Mouse (Mus musculus): ENCODE measurements around the gene Slco2a1. TPM values are rescaled to one million over a fixed set of nuclear protein-coding genes. Genes with fewer than 3 reads are reported as not detected.

Gene Slco2a1
- polyA plus RNA-seq, 1 experiment from 2014 or later, result 13.5 TPM

- Histone ChIP-seq H3K4me2 (ENCODE audit: low read depth, low read length) (no peak overlapping the region), H3K9me3 (replicated peaks; ENCODE audit: control insufficient read depth, low read length) (no peaks in the 10 kb centered on the region), H3K4me3 (ENCODE audit: low read depth, low read length) (no peak overlapping the region), H3K4me1 (ENCODE audit: control insufficient read depth, low read depth, low read length) (no peaks in the 10 kb centered on the region), H3K27me3 (ENCODE audit: control insufficient read depth, insufficient read depth, low read depth, low read length) (no peaks in the 10 kb centered on the region), H3K27ac (ENCODE audit: low read length) (no peak overlapping the region), H3K36me3 (ENCODE audit: control insufficient read depth, insufficient read depth) (no peaks in the 10 kb centered on the region), H3K9ac (ENCODE audit: low read depth, low read length) (no peak overlapping the region)
- 70% methylated on average over 12 of the region's 12 CpGs for WGBS (ENCODE audit: insufficient replicate concordance)
- no peak for ATAC-seq (ENCODE audit: low read depth)
Observed at GRCm38 (mm10) chr9:103014686-103015085, 26.2 kb downstream of the Slco2a1 start.

GRCm38 (mm10) chr9:103024116-103024515, 35.6 kb downstream of the Slco2a1 start:
- Histone ChIP-seq H3K9me3 (replicated peaks; ENCODE audit: control insufficient read depth, low read length) (no peaks in the 10 kb centered on the region), H3K36me3 (ENCODE audit: control insufficient read depth, insufficient read depth) (no peaks in the 10 kb centered on the region), H3K4me2 (ENCODE audit: low read depth, low read length) (no peak overlapping the region), H3K4me1 (ENCODE audit: control insufficient read depth, low read depth, low read length) (no peaks in the 10 kb centered on the region), H3K9ac (ENCODE audit: low read depth, low read length) (no peak overlapping the region), H3K27me3 (ENCODE audit: control insufficient read depth, insufficient read depth, low read depth, low read length) (no peaks in the 10 kb centered on the region), H3K27ac (ENCODE audit: low read length) (no peak overlapping the region), H3K4me3 (ENCODE audit: low read depth, low read length) (no peak overlapping the region)
- ATAC-seq (ENCODE audit: low read depth), result no peak
- WGBS (ENCODE audit: insufficient replicate concordance), result 49% methylated on average over 4 of the region's 4 CpGs

GRCm38 (mm10) chr9:103027150-103027889, 38.8 kb downstream of the Slco2a1 start:
- no peak overlapping the region for H3K4me3 ChIP-seq (ENCODE audit: low read depth, low read length)
- no peak overlapping the region for H3K9ac ChIP-seq (ENCODE audit: low read depth, low read length)
- no peaks in the 10 kb centered on the region for H3K36me3 ChIP-seq (ENCODE audit: control insufficient read depth, insufficient read depth)
- no peak overlapping the region for H3K27ac ChIP-seq (ENCODE audit: low read length)
- no peak for ATAC-seq (ENCODE audit: low read depth)
- no peaks in the 10 kb centered on the region for H3K27me3 ChIP-seq (ENCODE audit: control insufficient read depth, insufficient read depth, low read depth, low read length)
- H3K9me3 ChIP-seq (replicated peaks; ENCODE audit: control insufficient read depth, low read length), result no peaks in the 10 kb centered on the region
- no peak overlapping the region for H3K4me2 ChIP-seq (ENCODE audit: low read depth, low read length)
- WGBS (ENCODE audit: insufficient replicate concordance), result 53% methylated on average over 11 of the region's 11 CpGs
- H3K4me1 ChIP-seq (ENCODE audit: control insufficient read depth, low read depth, low read length), result no peaks in the 10 kb centered on the region

GRCm38 (mm10) chr9:103029012-103029411, 40.5 kb downstream of the Slco2a1 start:
- no peaks in the 10 kb centered on the region for H3K4me1 ChIP-seq (ENCODE audit: control insufficient read depth, low read depth, low read length)
- no peak overlapping the region for H3K9ac ChIP-seq (ENCODE audit: low read depth, low read length)
- H3K27ac ChIP-seq (ENCODE audit: low read length), result no peak overlapping the region
- WGBS (ENCODE audit: insufficient replicate concordance), result 58% methylated on average over 8 of the region's 8 CpGs
- no peaks in the 10 kb centered on the region for H3K9me3 ChIP-seq (replicated peaks; ENCODE audit: control insufficient read depth, low read length)
- no peak overlapping the region for H3K4me2 ChIP-seq (ENCODE audit: low read depth, low read length)
- no peaks in the 10 kb centered on the region for H3K36me3 ChIP-seq (ENCODE audit: control insufficient read depth, insufficient read depth)
- H3K4me3 ChIP-seq (ENCODE audit: low read depth, low read length), result no peak overlapping the region
- ATAC-seq (ENCODE audit: low read depth), result no peak
- no peaks in the 10 kb centered on the region for H3K27me3 ChIP-seq (ENCODE audit: control insufficient read depth, insufficient read depth, low read depth, low read length)

GRCm38 (mm10) chr9:103030041-103030440, 41.5 kb downstream of the Slco2a1 start:
- Histone ChIP-seq H3K4me3 (ENCODE audit: low read depth, low read length) (no peak overlapping the region), H3K27ac (ENCODE audit: low read length) (no peak overlapping the region), H3K9me3 (replicated peaks; ENCODE audit: control insufficient read depth, low read length) (no peaks in the 10 kb centered on the region), H3K4me1 (ENCODE audit: control insufficient read depth, low read depth, low read length) (no peaks in the 10 kb centered on the region), H3K36me3 (ENCODE audit: control insufficient read depth, insufficient read depth) (no peaks in the 10 kb centered on the region), H3K4me2 (ENCODE audit: low read depth, low read length) (no peak overlapping the region), H3K9ac (ENCODE audit: low read depth, low read length) (no peak overlapping the region), H3K27me3 (ENCODE audit: control insufficient read depth, insufficient read depth, low read depth, low read length) (no peaks in the 10 kb centered on the region)
- 36% methylated on average over 2 of the region's 2 CpGs for WGBS (ENCODE audit: insufficient replicate concordance)
- no peak for ATAC-seq (ENCODE audit: low read depth)

- H3K36me3 ChIP-seq (ENCODE audit: control insufficient read depth, insufficient read depth), result no peaks in the 10 kb centered on the region
- H3K27ac ChIP-seq (ENCODE audit: low read length), result no peak overlapping the region
- H3K9ac ChIP-seq (ENCODE audit: low read depth, low read length), result no peak overlapping the region
- WGBS (ENCODE audit: insufficient replicate concordance), result 65% methylated on average over 5 of the region's 5 CpGs
- no peaks in the 10 kb centered on the region for H3K4me1 ChIP-seq (ENCODE audit: control insufficient read depth, low read depth, low read length)
- ATAC-seq (ENCODE audit: low read depth), result no peak
- no peak overlapping the region for H3K4me3 ChIP-seq (ENCODE audit: low read depth, low read length)
- no peak overlapping the region for H3K4me2 ChIP-seq (ENCODE audit: low read depth, low read length)
- H3K9me3 ChIP-seq (replicated peaks; ENCODE audit: control insufficient read depth, low read length), result no peaks in the 10 kb centered on the region
- no peaks in the 10 kb centered on the region for H3K27me3 ChIP-seq (ENCODE audit: control insufficient read depth, insufficient read depth, low read depth, low read length)
Observed at GRCm38 (mm10) chr9:103031211-103031610, 42.7 kb downstream of the Slco2a1 start.

DNA sequence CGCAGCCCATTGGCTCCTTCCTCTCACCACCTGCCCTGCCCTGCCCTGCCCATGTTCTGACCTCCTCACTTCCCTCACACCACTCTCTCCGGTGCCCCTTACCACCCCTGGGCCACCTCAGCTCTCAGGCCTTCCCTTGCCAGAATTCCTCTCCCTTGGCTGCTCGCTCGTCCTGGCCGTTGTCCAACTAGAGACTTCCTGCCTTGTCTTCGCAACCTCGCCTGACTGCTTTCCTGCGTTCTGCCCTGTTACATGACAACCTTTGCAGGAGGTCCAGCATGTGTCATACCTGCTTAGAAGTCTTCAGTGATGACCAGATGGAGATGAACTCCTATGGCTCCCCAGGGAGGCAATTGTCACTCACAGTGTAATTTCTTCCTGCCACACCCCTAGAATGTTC, 43.7 kb downstream of the Slco2a1 start:
- Histone ChIP-seq H3K4me3 (ENCODE audit: low read depth, low read length) (no peak overlapping the region), H3K36me3 (ENCODE audit: control insufficient read depth, insufficient read depth) (no peaks in the 10 kb centered on the region), H3K27ac (ENCODE audit: low read length) (no peak overlapping the region), H3K4me2 (ENCODE audit: low read depth, low read length) (no peak overlapping the region), H3K9me3 (replicated peaks; ENCODE audit: control insufficient read depth, low read length) (no peaks in the 10 kb centered on the region), H3K4me1 (ENCODE audit: control insufficient read depth, low read depth, low read length) (no peaks in the 10 kb centered on the region), H3K9ac (ENCODE audit: low read depth, low read length) (no peak overlapping the region), H3K27me3 (ENCODE audit: control insufficient read depth, insufficient read depth, low read depth, low read length) (no peaks in the 10 kb centered on the region)
- 61% methylated on average over 8 of the region's 8 CpGs for WGBS (ENCODE audit: insufficient replicate concordance)
- no peak for ATAC-seq (ENCODE audit: low read depth)

DNA sequence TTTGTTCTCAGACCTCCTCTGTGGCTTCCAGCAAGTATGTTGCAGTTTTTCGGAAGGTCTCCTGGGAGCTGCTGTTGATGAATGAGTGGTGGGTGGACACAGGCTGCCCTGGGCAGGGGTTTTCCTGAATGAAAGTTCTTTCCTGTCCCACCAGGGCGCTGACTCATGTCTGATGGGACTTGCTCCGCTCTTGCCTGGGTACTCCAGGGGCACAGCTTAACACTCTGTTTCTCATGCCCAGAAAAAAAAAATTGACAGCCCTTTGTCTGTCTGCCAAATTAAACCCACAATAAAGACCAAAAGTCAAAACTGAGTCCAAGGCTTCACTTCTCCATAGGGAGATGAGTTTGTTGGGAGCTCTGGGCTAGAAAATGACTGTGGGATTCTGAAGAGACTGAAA, 44.9 kb downstream of the Slco2a1 start:
- no peaks in the 10 kb centered on the region for H3K36me3 ChIP-seq (ENCODE audit: control insufficient read depth, insufficient read depth)
- no peak for ATAC-seq (ENCODE audit: low read depth)
- H3K4me1 ChIP-seq (ENCODE audit: control insufficient read depth, low read depth, low read length), result no peaks in the 10 kb centered on the region
- H3K9ac ChIP-seq (ENCODE audit: low read depth, low read length), result no peak overlapping the region
- no peaks in the 10 kb centered on the region for H3K9me3 ChIP-seq (replicated peaks; ENCODE audit: control insufficient read depth, low read length)
- WGBS (ENCODE audit: insufficient replicate concordance), result 41% methylated on average over 3 of the region's 3 CpGs
- H3K4me3 ChIP-seq (ENCODE audit: low read depth, low read length), result no peak overlapping the region
- H3K27ac ChIP-seq (ENCODE audit: low read length), result no peak overlapping the region
- no peak overlapping the region for H3K4me2 ChIP-seq (ENCODE audit: low read depth, low read length)
- no peaks in the 10 kb centered on the region for H3K27me3 ChIP-seq (ENCODE audit: control insufficient read depth, insufficient read depth, low read depth, low read length)

DNA sequence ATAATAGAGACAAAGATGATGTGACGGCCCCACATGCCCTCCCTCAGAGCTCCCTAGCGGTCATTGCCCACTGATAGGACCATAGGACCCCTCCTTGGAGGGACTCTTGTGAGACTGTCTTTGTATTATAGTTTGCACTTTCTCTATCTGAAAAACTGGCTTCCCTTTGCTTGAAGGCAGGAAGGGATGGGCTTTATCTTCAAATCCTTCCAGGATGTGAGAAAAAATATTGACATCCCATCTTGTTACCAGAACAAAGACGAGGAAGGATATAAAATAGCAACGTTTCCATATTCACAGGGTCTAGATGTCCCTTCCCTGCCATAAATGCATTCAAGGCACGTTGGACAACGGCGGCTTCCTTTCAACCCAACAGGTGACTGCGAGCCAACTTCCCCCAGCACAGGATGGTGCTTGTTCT, 48.5 kb downstream of the Slco2a1 start:
- 48% methylated on average over 8 of the region's 8 CpGs for WGBS (ENCODE audit: insufficient replicate concordance)
- Histone ChIP-seq H3K4me3 (ENCODE audit: low read depth, low read length) (no peak overlapping the region), H3K4me2 (ENCODE audit: low read depth, low read length) (no peak overlapping the region), H3K27ac (ENCODE audit: low read length) (no peak overlapping the region), H3K9ac (ENCODE audit: low read depth, low read length) (no peak overlapping the region), H3K27me3 (ENCODE audit: control insufficient read depth, insufficient read depth, low read depth, low read length) (no peaks in the 10 kb centered on the region), H3K36me3 (ENCODE audit: control insufficient read depth, insufficient read depth) (no peaks in the 10 kb centered on the region), H3K4me1 (ENCODE audit: control insufficient read depth, low read depth, low read length) (no peaks in the 10 kb centered on the region), H3K9me3 (replicated peaks; ENCODE audit: control insufficient read depth, low read length) (no peaks in the 10 kb centered on the region)
- no peak; the same call in 1 of the 2 replicates for ATAC-seq (ENCODE audit: low read depth)
